Mouse (Mus musculus): ENCODE data around the gene Ndufaf4. TPM values are rescaled to one million over a fixed set of nuclear protein-coding genes. Genes with fewer than 3 reads are reported as not detected.

Gene Ndufaf4
- total RNA-seq, 2 experiments from 2014 or later: 32.7 to 37.3 TPM

Other genes with a start within 250 kb of the Ndufaf4 start
- gene Klhl32, start 47.0 kb upstream of the Ndufaf4 start, total RNA-seq (2021): 10 to 100 TPM; 14.7 to 18.1 TPM
- 10 to 100 TPM; 42.9 to 44.1 TPM for gene Gpr63, start 68.3 kb downstream of the Ndufaf4 start, total RNA-seq (2021)

Data from layer of hippocampus, postnatal 25 days (tissue).